Mouse (Mus musculus): ENCODE measurements around the gene Rab7.

GRCm38 (mm10) chr6:88044577-88045405, at the start of gene Rab7:
- TF ChIP-seq EP300 (IDR thresholded peaks at IDR 0.05; ENCODE audit: insufficient read depth, low read depth, low read length) (peak; percentile 52; the same call in 1 of the 2 replicates), CTCF (IDR thresholded peaks at IDR 0.05; ENCODE audit: low read depth, low read length) (no peak), POLR2A (IDR thresholded peaks at IDR 0.05; ENCODE audit: insufficient read depth, low read length) (peak; percentile 19)

All from ES-Bruce4 (cell line).